Mouse (Mus musculus) adrenal gland (tissue): ENCODE data around the gene Ttc7.

Source experiments
- intact Hi-C: fragments of 180-260 bp; cut with DNase I; formaldehyde crosslinking; loops from one replicate; pipeline ENCODE4 v1.15.1; 2025

Gene Ttc7

GRCm38 (mm10) chr17:87334162-87334561 is 51.5 kb downstream of the Ttc7 start:
- intact Hi-C loops = no loop called here

- intact Hi-C loops = no loop called here
Observed at GRCm38 (mm10) chr17:87335152-87335551, 52.5 kb downstream of the Ttc7 start.

- intact Hi-C loops = no loop called here
Observed at GRCm38 (mm10) chr17:87335727-87336126, 53.0 kb downstream of the Ttc7 start.

GRCm38 (mm10) chr17:87336910-87337309 is 54.2 kb downstream of the Ttc7 start:
- intact Hi-C loops = no loop called here

GRCm38 (mm10) chr17:87337683-87338082 is 55.0 kb downstream of the Ttc7 start:
- intact Hi-C loops = no loop called here

- intact Hi-C loops = no loop called here
Observed at GRCm38 (mm10) chr17:87339122-87339521, 56.4 kb downstream of the Ttc7 start.

GRCm38 (mm10) chr17:87343060-87343703 is 60.5 kb downstream of the Ttc7 start:
- intact Hi-C loops = no loop called here

- intact Hi-C loops = no loop called here
Observed at GRCm38 (mm10) chr17:87344441-87345251, 62.0 kb downstream of the Ttc7 start.

GRCm38 (mm10) chr17:87345252-87345593 is 62.5 kb downstream of the Ttc7 start:
- intact Hi-C loops = no loop called here

- intact Hi-C loops = no loop called here
Observed at GRCm38 (mm10) chr17:87348353-87348752, 65.7 kb downstream of the Ttc7 start.

GRCm38 (mm10) chr17:87349069-87349468 is 66.4 kb downstream of the Ttc7 start:
- intact Hi-C loops = no loop called here

- intact Hi-C loops = no loop called here
Observed at GRCm38 (mm10) chr17:87349575-87349974, 66.9 kb downstream of the Ttc7 start.

- intact Hi-C loops = no loop called here
Observed at GRCm38 (mm10) chr17:87350471-87351240, 68.0 kb downstream of the Ttc7 start.

GRCm38 (mm10) chr17:87351241-87352105 is 68.8 kb downstream of the Ttc7 start:
- intact Hi-C loops = no loop called here

- intact Hi-C loops = no loop called here
Observed at GRCm38 (mm10) chr17:87352106-87352897, 69.6 kb downstream of the Ttc7 start.

- intact Hi-C loops = no loop called here
Observed at GRCm38 (mm10) chr17:87352898-87353225, 70.2 kb downstream of the Ttc7 start.

GRCm38 (mm10) chr17:87353745-87354320 is 71.1 kb downstream of the Ttc7 start:
- intact Hi-C loops = no loop called here

GRCm38 (mm10) chr17:87355456-87355855 is 72.8 kb downstream of the Ttc7 start:
- intact Hi-C loops = no loop called here

GRCm38 (mm10) chr17:87356261-87356660 is 73.6 kb downstream of the Ttc7 start:
- intact Hi-C loops = no loop called here

- intact Hi-C loops = no loop called here
Observed at GRCm38 (mm10) chr17:87357506-87357905, 74.8 kb downstream of the Ttc7 start.
